Mouse (Mus musculus): ENCODE measurements around the gene Tcf7l2. TPM values are rescaled to one million over a fixed set of nuclear protein-coding genes. Genes with fewer than 3 reads are reported as not detected.
A peak's percentile ranks its signal among the peaks of the same experiment; 100 is the strongest.

Gene Tcf7l2
- polyA plus RNA-seq, 1 experiment = 6.2 TPM

- H3K4me1 ChIP-seq (ENCODE audit: control insufficient read depth, insufficient read depth, low read length) = peaks cover 16% of the 10 kb centered on the region
These were observed 1.5 kb downstream of the Tcf7l2 start for GRCm38 (mm10) chr19:55743001-55743556.

GRCm38 (mm10) chr19:55743557-55744441, 2.2 kb downstream of the Tcf7l2 start:
- Histone ChIP-seq H3K4me3 (ENCODE audit: control insufficient read depth, low read depth, low read length) (peak overlapping the region; percentile 96), H3K4me1 (ENCODE audit: control insufficient read depth, insufficient read depth, low read length) (peaks cover 16% of the 10 kb centered on the region), H3K27ac (ENCODE audit: control insufficient read depth, insufficient read depth, low read depth, low read length) (peak overlapping the region; percentile 78), H3K27me3 (ENCODE audit: control insufficient read depth, insufficient read depth, low read length) (peaks cover 11% of the 10 kb centered on the region), H3K36me3 (ENCODE audit: control insufficient read depth, insufficient read depth, low read length) (no peaks in the 10 kb centered on the region)
- TF ChIP-seq POLR2A (IDR thresholded peaks at IDR 0.05; ENCODE audit: control insufficient read depth, low read depth, low read length) (no peak), CTCF (IDR thresholded peaks at IDR 0.05; ENCODE audit: control insufficient read depth, insufficient read depth, insufficient replicate concordance, low read depth, low read length) (no peak)

More at GRCm38 (mm10) chr19:55743001-55743556, 1.5 kb downstream of the Tcf7l2 start:
- peak overlapping the region; percentile 78 for H3K27ac ChIP-seq (ENCODE audit: control insufficient read depth, insufficient read depth, low read depth, low read length)
- peak overlapping the region; percentile 96 for H3K4me3 ChIP-seq (ENCODE audit: control insufficient read depth, low read depth, low read length)
- TF ChIP-seq POLR2A (IDR thresholded peaks at IDR 0.05; ENCODE audit: control insufficient read depth, low read depth, low read length) (no peak), CTCF (IDR thresholded peaks at IDR 0.05; ENCODE audit: control insufficient read depth, insufficient read depth, insufficient replicate concordance, low read depth, low read length) (no peak)
- H3K27me3 ChIP-seq (ENCODE audit: control insufficient read depth, insufficient read depth, low read length) = peaks cover 11% of the 10 kb centered on the region
- H3K36me3 ChIP-seq (ENCODE audit: control insufficient read depth, insufficient read depth, low read length) = no peaks in the 10 kb centered on the region

GRCm38 (mm10) chr19:55744576-55745191, 3.1 kb downstream of the Tcf7l2 start:
- Histone ChIP-seq H3K27me3 (ENCODE audit: control insufficient read depth, insufficient read depth, low read length) (peaks cover 11% of the 10 kb centered on the region), H3K27ac (ENCODE audit: control insufficient read depth, insufficient read depth, low read depth, low read length) (no peak overlapping the region), H3K4me1 (ENCODE audit: control insufficient read depth, insufficient read depth, low read length) (peaks cover 16% of the 10 kb centered on the region), H3K36me3 (ENCODE audit: control insufficient read depth, insufficient read depth, low read length) (no peaks in the 10 kb centered on the region), H3K4me3 (ENCODE audit: control insufficient read depth, low read depth, low read length) (peak overlapping the region; percentile 96)
- TF ChIP-seq CTCF (IDR thresholded peaks at IDR 0.05; ENCODE audit: control insufficient read depth, insufficient read depth, insufficient replicate concordance, low read depth, low read length) (no peak), POLR2A (IDR thresholded peaks at IDR 0.05; ENCODE audit: control insufficient read depth, low read depth, low read length) (no peak)

GRCm38 (mm10) chr19:55745192-55745578, 3.6 kb downstream of the Tcf7l2 start:
- Histone ChIP-seq H3K36me3 (ENCODE audit: control insufficient read depth, insufficient read depth, low read length) (no peaks in the 10 kb centered on the region), H3K27me3 (ENCODE audit: control insufficient read depth, insufficient read depth, low read length) (peaks cover 11% of the 10 kb centered on the region), H3K27ac (ENCODE audit: control insufficient read depth, insufficient read depth, low read depth, low read length) (no peak overlapping the region), H3K4me3 (ENCODE audit: control insufficient read depth, low read depth, low read length) (no peak overlapping the region), H3K4me1 (ENCODE audit: control insufficient read depth, insufficient read depth, low read length) (peaks cover 16% of the 10 kb centered on the region)
- TF ChIP-seq CTCF (IDR thresholded peaks at IDR 0.05; ENCODE audit: control insufficient read depth, insufficient read depth, insufficient replicate concordance, low read depth, low read length) = no peak
- TF ChIP-seq POLR2A (IDR thresholded peaks at IDR 0.05; ENCODE audit: control insufficient read depth, low read depth, low read length) = no peak

- Histone ChIP-seq H3K27me3 (ENCODE audit: control insufficient read depth, insufficient read depth, low read length) (peaks cover 11% of the 10 kb centered on the region), H3K4me3 (ENCODE audit: control insufficient read depth, low read depth, low read length) (no peak overlapping the region), H3K36me3 (ENCODE audit: control insufficient read depth, insufficient read depth, low read length) (no peaks in the 10 kb centered on the region), H3K4me1 (ENCODE audit: control insufficient read depth, insufficient read depth, low read length) (peaks cover 14% of the 10 kb centered on the region), H3K27ac (ENCODE audit: control insufficient read depth, insufficient read depth, low read depth, low read length) (no peak overlapping the region)
- TF ChIP-seq POLR2A (IDR thresholded peaks at IDR 0.05; ENCODE audit: control insufficient read depth, low read depth, low read length) (no peak), CTCF (IDR thresholded peaks at IDR 0.05; ENCODE audit: control insufficient read depth, insufficient read depth, insufficient replicate concordance, low read depth, low read length) (no peak)
These were observed 4.6 kb downstream of the Tcf7l2 start for GRCm38 (mm10) chr19:55746241-55746640.

GRCm38 (mm10) chr19:55747237-55747925, 5.8 kb downstream of the Tcf7l2 start:
- Histone ChIP-seq H3K4me1 (ENCODE audit: control insufficient read depth, insufficient read depth, low read length) (peaks cover 12% of the 10 kb centered on the region), H3K4me3 (ENCODE audit: control insufficient read depth, low read depth, low read length) (no peak overlapping the region), H3K27ac (ENCODE audit: control insufficient read depth, insufficient read depth, low read depth, low read length) (no peak overlapping the region), H3K36me3 (ENCODE audit: control insufficient read depth, insufficient read depth, low read length) (no peaks in the 10 kb centered on the region), H3K27me3 (ENCODE audit: control insufficient read depth, insufficient read depth, low read length) (peaks cover 9% of the 10 kb centered on the region)
- TF ChIP-seq POLR2A (IDR thresholded peaks at IDR 0.05; ENCODE audit: control insufficient read depth, low read depth, low read length) = no peak

GRCm38 (mm10) chr19:55747926-55748291, 6.3 kb downstream of the Tcf7l2 start:
- H3K36me3 ChIP-seq (ENCODE audit: control insufficient read depth, insufficient read depth, low read length) = no peaks in the 10 kb centered on the region
- H3K4me3 ChIP-seq (ENCODE audit: control insufficient read depth, low read depth, low read length) = no peak overlapping the region
- H3K27ac ChIP-seq (ENCODE audit: control insufficient read depth, insufficient read depth, low read depth, low read length) = no peak overlapping the region
- TF ChIP-seq CTCF (IDR thresholded peaks at IDR 0.05; ENCODE audit: control insufficient read depth, insufficient read depth, insufficient replicate concordance, low read depth, low read length) = no peak
- TF ChIP-seq POLR2A (IDR thresholded peaks at IDR 0.05; ENCODE audit: control insufficient read depth, low read depth, low read length) = no peak
- peaks cover 12% of the 10 kb centered on the region for H3K4me1 ChIP-seq (ENCODE audit: control insufficient read depth, insufficient read depth, low read length)
- peaks cover 7% of the 10 kb centered on the region for H3K27me3 ChIP-seq (ENCODE audit: control insufficient read depth, insufficient read depth, low read length)

Data from testis, adult 2 months (tissue).